Mouse (Mus musculus) bone marrow macrophage, adult 2 months (primary cell): Measurements from ENCODE around the gene Idh3a.

Experiments used
- CTCF ChIP-seq: IDR thresholded peaks from 2 replicates; pipeline ENCODE4 v1.5.1; 2012; ENCODE audit warnings: low read depth, mild to moderate bottlenecking, low read length, moderate library complexity
- POLR2A ChIP-seq: IDR thresholded peaks from 2 replicates; pipeline ENCODE4 v1.6.1; 2012; ENCODE audit warnings: mild to moderate bottlenecking, low read depth, low read length, borderline replicate concordance

DNA sequence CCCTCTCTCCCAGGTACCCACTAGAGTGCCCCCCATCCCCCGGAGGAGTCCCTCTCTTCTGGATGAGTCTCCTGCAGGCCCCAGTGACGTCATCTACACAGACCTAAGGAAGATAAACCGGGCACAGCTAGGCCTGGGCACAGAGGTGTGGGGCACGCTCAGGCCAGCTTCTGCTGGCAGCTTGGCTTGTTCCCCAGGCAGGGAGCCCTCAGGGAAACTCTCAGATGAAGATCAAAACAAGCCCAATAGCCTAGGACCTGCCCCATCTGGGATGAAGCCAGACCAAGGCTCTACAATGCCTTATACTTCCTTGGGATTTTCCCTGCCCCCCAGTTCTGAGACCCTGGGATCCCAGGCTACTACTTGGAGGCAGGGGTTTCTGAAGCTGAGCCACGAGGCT, 45.3 kb upstream of the Idh3a start:
- TF ChIP-seq POLR2A (no peak), CTCF (no peak)
